Mouse (Mus musculus) lung, adult 2 months (tissue): Measurements from ENCODE around the gene Chordc1.
"Not testable (repeated sequence)": the region's sequence is repeated elsewhere in the genome, so short reads cannot be mapped to it uniquely, and the experiment has no call there.

Source experiments
- CTCF ChIP-seq: fragments of 200-500 bp; IDR thresholded peaks from 2 replicates; pipeline ENCODE4 v1.5.1; 2011; ENCODE audit warnings: mild to moderate bottlenecking, low read length, control low read depth; ENCODE audit not compliant: insufficient read depth
- POLR2A ChIP-seq: fragments of 200-500 bp; IDR thresholded peaks from 2 replicates; pipeline ENCODE4 v1.6.1; 2011; ENCODE audit warnings: low read depth, mild to moderate bottlenecking, control low read depth, low read length, borderline replicate concordance; ENCODE audit errors: extremely low read depth

- TF ChIP-seq POLR2A, CTCF: not testable (repeated sequence)
These were observed 13.2 kb upstream of the Chordc1 start for GRCm38 (mm10) chr9:18278693-18279092.
